Mouse (Mus musculus) testis, adult 2 months (tissue): ENCODE data around the gene Hist1h4b.

ENCODE experiments used
- CTCF ChIP-seq: fragments of 200-500 bp; IDR thresholded peaks from 2 replicates; pipeline ENCODE4 v1.5.1; 2012; ENCODE audit warnings: low read depth, mild to moderate bottlenecking, inconsistent platforms, low read length, moderate library complexity; ENCODE audit not compliant: control insufficient read depth, insufficient read depth, insufficient replicate concordance
- POLR2A ChIP-seq: fragments of 200-500 bp; IDR thresholded peaks from 2 replicates; pipeline ENCODE4 v1.6.1; 2012; ENCODE audit warnings: low read depth, mild to moderate bottlenecking, inconsistent platforms, low read length, moderate library complexity; ENCODE audit not compliant: control insufficient read depth

GRCm38 (mm10) chr13:23745381-23746161, 11.2 kb upstream of the Hist1h4b start, which contains the start of gene Hist1h3c:
- TF ChIP-seq POLR2A (no peak), CTCF (no peak)
